Mouse (Mus musculus): ENCODE data around the gene Tcf7l2. TPM values are rescaled to one million over a fixed set of nuclear protein-coding genes. Genes with fewer than 3 reads are reported as not detected.

The Tcf7l2 gene
- polyA plus RNA-seq, 1 experiment from 2014 or later = 57.1 TPM

GRCm38 (mm10) chr19:55791293-55791692 lies 49.7 kb downstream of the Tcf7l2 start:
- Histone ChIP-seq H3K4me2 (ENCODE audit: low read depth, low read length) (no peak overlapping the region), H3K27ac (ENCODE audit: low read length) (0 out of 2 replicates have a peak overlapping the region, but pooled peaks have one; percentile 19), H3K9ac (ENCODE audit: low read depth, low read length) (no peak overlapping the region), H3K4me3 (ENCODE audit: low read length) (no peak overlapping the region), H3K36me3 (ENCODE audit: control insufficient read depth, insufficient read depth, low read length) (no peaks in the 10 kb centered on the region), H3K4me1 (ENCODE audit: control insufficient read depth, insufficient read depth, low read length) (peaks cover 39% of the 10 kb centered on the region), H3K27me3 (replicated peaks; ENCODE audit: control insufficient read depth, insufficient read depth, low read length) (no peaks in the 10 kb centered on the region), H3K9me3 (ENCODE audit: control insufficient read depth, low read length) (no peaks in the 10 kb centered on the region)
- 72% methylated on average over 6 of the region's 6 CpGs for WGBS
- ATAC-seq = no peak

DNA sequence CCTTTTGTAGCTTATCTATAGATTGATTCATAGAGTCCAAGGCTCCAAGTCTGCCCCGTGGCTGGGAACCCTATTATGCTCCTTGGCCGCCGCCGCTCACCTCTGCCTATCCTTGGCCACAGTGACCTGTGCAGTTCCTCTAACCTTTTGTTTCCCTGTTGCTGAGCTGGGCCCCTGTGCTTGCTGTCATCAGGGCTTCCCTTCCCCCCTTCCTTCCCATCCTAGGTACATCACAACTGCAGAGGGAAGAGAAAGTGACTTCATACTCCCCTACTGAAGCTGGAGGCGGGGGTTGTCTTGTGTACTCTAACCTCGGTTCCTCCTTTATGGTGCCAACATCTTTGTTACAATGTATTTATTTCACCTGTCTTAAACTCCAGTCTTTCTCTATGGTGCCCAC lies 50.3 kb downstream of the Tcf7l2 start:
- no peaks in the 10 kb centered on the region for H3K9me3 ChIP-seq (ENCODE audit: control insufficient read depth, low read length)
- WGBS = 76% methylated on average over 6 of the region's 6 CpGs
- no peaks in the 10 kb centered on the region for H3K36me3 ChIP-seq (ENCODE audit: control insufficient read depth, insufficient read depth, low read length)
- no peak for ATAC-seq
- no peak overlapping the region for H3K4me3 ChIP-seq (ENCODE audit: low read length)
- H3K4me1 ChIP-seq (ENCODE audit: control insufficient read depth, insufficient read depth, low read length) = peaks cover 44% of the 10 kb centered on the region
- no peak overlapping the region for H3K9ac ChIP-seq (ENCODE audit: low read depth, low read length)
- 0 out of 2 replicates have a peak overlapping the region, but pooled peaks have one; percentile 19 for H3K27ac ChIP-seq (ENCODE audit: low read length)
- no peaks in the 10 kb centered on the region for H3K27me3 ChIP-seq (replicated peaks; ENCODE audit: control insufficient read depth, insufficient read depth, low read length)
- no peak overlapping the region for H3K4me2 ChIP-seq (ENCODE audit: low read depth, low read length)

DNA sequence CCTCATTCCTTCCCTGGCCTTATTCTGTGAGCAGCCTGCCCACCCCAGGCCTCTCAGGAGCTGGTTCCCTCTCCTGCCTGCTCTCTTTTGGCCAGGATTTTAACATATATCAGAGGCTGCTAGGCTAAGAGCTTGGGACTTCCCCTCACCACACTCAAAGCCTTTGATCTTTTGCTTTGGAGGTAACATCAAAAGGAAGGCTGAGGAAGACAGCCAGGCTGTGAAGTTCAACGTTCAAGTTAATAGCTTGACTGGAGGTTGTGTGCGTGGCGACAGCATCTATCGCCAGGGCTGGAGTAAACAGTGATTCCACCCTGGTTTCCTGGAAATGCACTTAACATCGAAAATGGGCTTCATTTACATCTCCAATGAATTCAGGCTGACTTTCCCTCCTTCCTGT lies 51.0 kb downstream of the Tcf7l2 start:
- H3K4me1 ChIP-seq (ENCODE audit: control insufficient read depth, insufficient read depth, low read length) = peaks cover 49% of the 10 kb centered on the region
- no peak for ATAC-seq
- no peaks in the 10 kb centered on the region for H3K27me3 ChIP-seq (replicated peaks; ENCODE audit: control insufficient read depth, insufficient read depth, low read length)
- no peak overlapping the region for H3K4me2 ChIP-seq (ENCODE audit: low read depth, low read length)
- H3K9me3 ChIP-seq (ENCODE audit: control insufficient read depth, low read length) = no peaks in the 10 kb centered on the region
- H3K4me3 ChIP-seq (ENCODE audit: low read length) = no peak overlapping the region
- WGBS = 50% methylated on average over 5 of the region's 5 CpGs
- no peaks in the 10 kb centered on the region for H3K36me3 ChIP-seq (ENCODE audit: control insufficient read depth, insufficient read depth, low read length)
- peak overlapping the region; percentile 21; the same call in 1 of the 2 replicates for H3K27ac ChIP-seq (ENCODE audit: low read length)
- H3K9ac ChIP-seq (ENCODE audit: low read depth, low read length) = no peak overlapping the region

GRCm38 (mm10) chr19:55793029-55793428 lies 51.4 kb downstream of the Tcf7l2 start:
- no peak overlapping the region for H3K27ac ChIP-seq (ENCODE audit: low read length)
- WGBS = 57% methylated on average over 4 of the region's 4 CpGs
- H3K9ac ChIP-seq (ENCODE audit: low read depth, low read length) = no peak overlapping the region
- no peak overlapping the region for H3K4me2 ChIP-seq (ENCODE audit: low read depth, low read length)
- H3K4me1 ChIP-seq (ENCODE audit: control insufficient read depth, insufficient read depth, low read length) = peaks cover 49% of the 10 kb centered on the region
- no peaks in the 10 kb centered on the region for H3K9me3 ChIP-seq (ENCODE audit: control insufficient read depth, low read length)
- H3K4me3 ChIP-seq (ENCODE audit: low read length) = no peak overlapping the region
- no peaks in the 10 kb centered on the region for H3K27me3 ChIP-seq (replicated peaks; ENCODE audit: control insufficient read depth, insufficient read depth, low read length)
- H3K36me3 ChIP-seq (ENCODE audit: control insufficient read depth, insufficient read depth, low read length) = no peaks in the 10 kb centered on the region
- no peak for ATAC-seq

DNA sequence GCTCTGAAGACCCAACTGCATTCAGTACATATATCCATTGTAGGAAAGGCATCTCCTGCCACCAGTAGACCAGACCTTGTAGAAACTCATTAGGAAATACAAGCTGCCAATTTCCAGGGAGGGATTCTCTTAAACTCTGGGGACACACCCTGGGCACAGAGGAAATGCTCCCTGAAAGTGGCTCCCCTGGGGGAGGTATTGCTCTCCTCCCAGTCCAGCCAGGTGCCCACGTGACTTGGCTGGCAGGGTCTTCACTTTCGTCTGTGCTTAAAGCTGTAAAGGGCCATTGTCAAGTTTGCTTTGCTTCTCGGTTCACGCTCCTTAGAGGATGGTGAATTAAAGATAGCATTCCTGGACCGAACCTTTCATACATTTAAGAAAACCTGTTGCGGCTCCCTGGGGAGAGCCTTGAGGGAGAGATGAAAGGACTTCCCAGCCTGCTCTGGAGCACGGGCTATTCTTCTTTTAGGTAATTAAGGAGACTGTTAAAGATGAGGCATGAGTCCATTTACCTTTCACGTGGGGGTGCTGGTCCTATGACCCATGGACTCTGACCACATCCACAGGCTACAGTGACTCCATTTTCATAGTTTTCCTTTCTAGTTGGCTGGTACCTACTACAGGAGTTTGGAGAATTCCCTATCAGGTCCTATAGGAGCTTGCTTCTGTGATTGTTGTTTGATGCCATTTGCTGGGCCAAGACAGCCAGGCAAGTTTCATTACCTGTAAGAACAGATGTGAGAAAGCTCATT lies 52.8 kb downstream of the Tcf7l2 start:
- Histone ChIP-seq H3K9me3 (ENCODE audit: control insufficient read depth, low read length) (no peaks in the 10 kb centered on the region), H3K4me3 (ENCODE audit: low read length) (no peak overlapping the region), H3K4me1 (ENCODE audit: control insufficient read depth, insufficient read depth, low read length) (peaks cover 45% of the 10 kb centered on the region), H3K27ac (ENCODE audit: low read length) (no peak overlapping the region), H3K4me2 (ENCODE audit: low read depth, low read length) (no peak overlapping the region), H3K36me3 (ENCODE audit: control insufficient read depth, insufficient read depth, low read length) (no peaks in the 10 kb centered on the region), H3K9ac (ENCODE audit: low read depth, low read length) (no peak overlapping the region), H3K27me3 (replicated peaks; ENCODE audit: control insufficient read depth, insufficient read depth, low read length) (no peaks in the 10 kb centered on the region)
- WGBS = 68% methylated on average over 8 of the region's 8 CpGs
- ATAC-seq = no peak

- no peak overlapping the region for H3K9ac ChIP-seq (ENCODE audit: low read depth, low read length)
- H3K4me2 ChIP-seq (ENCODE audit: low read depth, low read length) = no peak overlapping the region
- no peak for ATAC-seq
- H3K9me3 ChIP-seq (ENCODE audit: control insufficient read depth, low read length) = no peaks in the 10 kb centered on the region
- no peak overlapping the region for H3K27ac ChIP-seq (ENCODE audit: low read length)
- peaks cover 43% of the 10 kb centered on the region for H3K4me1 ChIP-seq (ENCODE audit: control insufficient read depth, insufficient read depth, low read length)
- no peaks in the 10 kb centered on the region for H3K36me3 ChIP-seq (ENCODE audit: control insufficient read depth, insufficient read depth, low read length)
- no peak overlapping the region for H3K4me3 ChIP-seq (ENCODE audit: low read length)
- no peaks in the 10 kb centered on the region for H3K27me3 ChIP-seq (replicated peaks; ENCODE audit: control insufficient read depth, insufficient read depth, low read length)
- 75% methylated on average over 5 of the region's 5 CpGs for WGBS
Measured at GRCm38 (mm10) chr19:55794946-55795340, 53.3 kb downstream of the Tcf7l2 start.

- Histone ChIP-seq H3K9ac (ENCODE audit: low read depth, low read length) (no peak overlapping the region), H3K36me3 (ENCODE audit: control insufficient read depth, insufficient read depth, low read length) (no peaks in the 10 kb centered on the region), H3K4me1 (ENCODE audit: control insufficient read depth, insufficient read depth, low read length) (peaks cover 40% of the 10 kb centered on the region), H3K4me3 (ENCODE audit: low read length) (no peak overlapping the region), H3K9me3 (ENCODE audit: control insufficient read depth, low read length) (no peaks in the 10 kb centered on the region), H3K27ac (ENCODE audit: low read length) (no peak overlapping the region), H3K4me2 (ENCODE audit: low read depth, low read length) (no peak overlapping the region), H3K27me3 (replicated peaks; ENCODE audit: control insufficient read depth, insufficient read depth, low read length) (no peaks in the 10 kb centered on the region)
- peak; percentile 50 for ATAC-seq
- 72% methylated on average over 7 of the region's 7 CpGs for WGBS
Measured at GRCm38 (mm10) chr19:55795349-55795748, 53.7 kb downstream of the Tcf7l2 start.

DNA sequence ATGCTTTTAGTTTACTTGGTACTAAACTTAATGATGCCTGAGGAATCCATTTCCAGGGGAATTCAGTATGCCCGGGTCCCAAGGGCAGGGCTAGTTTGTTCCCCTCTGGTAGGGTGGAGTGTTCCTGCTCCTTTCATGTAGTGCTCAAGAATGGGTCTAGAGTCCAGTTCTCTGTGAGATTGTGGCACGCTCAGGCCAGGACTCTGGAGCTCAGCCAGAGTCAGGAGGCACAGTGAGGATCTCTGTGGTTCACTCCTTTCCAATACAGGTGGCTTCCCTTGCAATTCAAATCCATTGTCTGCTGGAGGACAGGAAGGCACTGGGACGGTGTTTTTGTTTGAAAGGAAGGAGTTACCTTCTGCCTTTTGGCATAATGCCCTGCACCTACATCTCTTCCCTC lies 56.2 kb downstream of the Tcf7l2 start:
- no peak overlapping the region for H3K9ac ChIP-seq (ENCODE audit: low read depth, low read length)
- H3K27me3 ChIP-seq (replicated peaks; ENCODE audit: control insufficient read depth, insufficient read depth, low read length) = no peaks in the 10 kb centered on the region
- no peak overlapping the region for H3K4me3 ChIP-seq (ENCODE audit: low read length)
- H3K36me3 ChIP-seq (ENCODE audit: control insufficient read depth, insufficient read depth, low read length) = no peaks in the 10 kb centered on the region
- H3K4me1 ChIP-seq (ENCODE audit: control insufficient read depth, insufficient read depth, low read length) = peaks cover 23% of the 10 kb centered on the region
- no peak overlapping the region for H3K4me2 ChIP-seq (ENCODE audit: low read depth, low read length)
- WGBS = 54% methylated on average over 3 of the region's 3 CpGs
- no peak overlapping the region for H3K27ac ChIP-seq (ENCODE audit: low read length)
- peak; percentile 87 for ATAC-seq
- H3K9me3 ChIP-seq (ENCODE audit: control insufficient read depth, low read length) = no peaks in the 10 kb centered on the region

DNA sequence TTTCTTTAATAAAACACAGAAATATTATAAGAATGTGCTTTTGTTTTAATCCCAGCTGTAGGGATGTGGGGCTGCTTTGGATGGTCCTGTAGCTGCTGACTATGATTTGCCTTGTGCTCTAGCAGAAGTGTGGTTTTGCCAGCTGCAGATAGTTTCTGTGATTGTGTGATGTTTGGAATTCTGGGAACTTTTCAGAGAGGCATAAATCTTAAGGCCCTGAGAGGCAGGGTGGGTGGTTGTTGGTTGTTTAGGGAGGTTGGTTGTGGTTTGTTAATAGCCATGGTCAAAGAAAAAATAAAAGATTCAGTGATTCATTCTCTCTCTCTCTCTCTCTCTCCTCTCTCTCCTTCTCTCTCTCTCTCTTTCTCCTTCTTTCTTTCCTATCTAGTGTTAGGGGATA lies 57.8 kb downstream of the Tcf7l2 start:
- peaks cover 19% of the 10 kb centered on the region for H3K4me1 ChIP-seq (ENCODE audit: control insufficient read depth, insufficient read depth, low read length)
- no peak overlapping the region for H3K9ac ChIP-seq (ENCODE audit: low read depth, low read length)
- no peak overlapping the region for H3K4me3 ChIP-seq (ENCODE audit: low read length)
- no peak for ATAC-seq
- H3K27me3 ChIP-seq (replicated peaks; ENCODE audit: control insufficient read depth, insufficient read depth, low read length) = no peaks in the 10 kb centered on the region
- H3K36me3 ChIP-seq (ENCODE audit: control insufficient read depth, insufficient read depth, low read length) = no peaks in the 10 kb centered on the region
- H3K9me3 ChIP-seq (ENCODE audit: control insufficient read depth, low read length) = no peaks in the 10 kb centered on the region
- H3K4me2 ChIP-seq (ENCODE audit: low read depth, low read length) = no peak overlapping the region
- H3K27ac ChIP-seq (ENCODE audit: low read length) = no peak overlapping the region

DNA sequence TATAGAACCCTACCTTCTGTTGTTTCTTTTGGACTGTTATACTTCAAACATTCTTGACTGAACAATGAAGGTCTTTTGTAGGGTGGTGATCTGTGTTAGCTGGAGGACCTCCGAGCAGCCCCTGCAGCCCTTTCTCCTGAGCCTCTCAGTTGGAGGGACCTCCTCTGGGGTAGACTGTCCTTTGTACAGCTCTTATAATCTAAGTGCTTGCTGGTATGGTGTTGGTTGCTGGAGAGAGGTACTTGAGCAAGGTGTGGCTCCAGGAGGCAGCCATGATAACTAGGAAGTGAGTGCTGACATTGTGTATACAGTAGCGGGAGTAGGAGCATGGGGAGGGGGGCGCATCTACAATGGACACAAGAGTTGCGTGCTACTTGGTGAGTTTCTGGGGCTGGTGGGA lies 58.4 kb downstream of the Tcf7l2 start:
- no peak for ATAC-seq
- H3K27ac ChIP-seq (ENCODE audit: low read length) = no peak overlapping the region
- H3K27me3 ChIP-seq (replicated peaks; ENCODE audit: control insufficient read depth, insufficient read depth, low read length) = no peaks in the 10 kb centered on the region
- peaks cover 17% of the 10 kb centered on the region for H3K4me1 ChIP-seq (ENCODE audit: control insufficient read depth, insufficient read depth, low read length)
- no peak overlapping the region for H3K9ac ChIP-seq (ENCODE audit: low read depth, low read length)
- H3K9me3 ChIP-seq (ENCODE audit: control insufficient read depth, low read length) = no peaks in the 10 kb centered on the region
- no peak overlapping the region for H3K4me3 ChIP-seq (ENCODE audit: low read length)
- no peak overlapping the region for H3K4me2 ChIP-seq (ENCODE audit: low read depth, low read length)
- WGBS = over 99% methylated on average over 4 of the region's 4 CpGs
- H3K36me3 ChIP-seq (ENCODE audit: control insufficient read depth, insufficient read depth, low read length) = no peaks in the 10 kb centered on the region

All from intestine, embryonic 16.5 days (tissue).